Mouse (Mus musculus) hindbrain, embryonic 13.5 days (tissue): ENCODE measurements around the gene Tpgs1. TPM values are rescaled to one million over a fixed set of nuclear protein-coding genes. Genes with fewer than 3 reads are reported as not detected.

ENCODE experiments used
- ATAC-seq: fragments of 200-750 bp; cut with Nextera tagmentation; 2 replicates; pipeline ENCODE4 v1.8.0; 2017; ENCODE audit warnings: moderate TSS enrichment; ENCODE audit not compliant: low FRiP score
- H3K27ac ChIP-seq: fragments of 300-500 bp; sonication (generic); 2 replicates; pipeline ENCODE4 v1.5.1; 2015; ENCODE audit warnings: inconsistent platforms, mild to moderate bottlenecking, moderate library complexity
- H3K27me3 ChIP-seq: fragments of 300-500 bp; sonication (generic); 2 replicates; pipeline ENCODE4 v1.6.1; 2015; ENCODE audit warnings: mild to moderate bottlenecking, inconsistent platforms
- H3K36me3 ChIP-seq: fragments of 300-500 bp; sonication (generic); 2 replicates; pipeline ENCODE4 v1.6.1; 2015; ENCODE audit warnings: mild to moderate bottlenecking, inconsistent platforms
- H3K4me1 ChIP-seq: fragments of 300-500 bp; sonication (generic); replicated peaks from 2 replicates; pipeline ENCODE4 v1.6.1; 2015; ENCODE audit warnings: inconsistent platforms
- H3K4me2 ChIP-seq: fragments of 300-500 bp; sonication (generic); 2 replicates; pipeline ENCODE4 v1.6.1; 2015; ENCODE audit warnings: inconsistent platforms, mild to moderate bottlenecking, moderate library complexity
- H3K4me3 ChIP-seq: fragments of 300-500 bp; sonication (generic); 2 replicates; pipeline ENCODE4 v1.5.1; 2015; ENCODE audit warnings: mild to moderate bottlenecking, inconsistent platforms
- H3K9ac ChIP-seq: fragments of 300-500 bp; sonication (generic); 2 replicates; pipeline ENCODE4 v1.6.1; 2015; ENCODE audit warnings: mild to moderate bottlenecking, inconsistent platforms
- H3K9me3 ChIP-seq: fragments of 300-500 bp; sonication (generic); 2 replicates; pipeline ENCODE4 v1.6.1; 2016; ENCODE audit warnings: inconsistent platforms
- WGBS: fragments of 180-500 bp; shearing (Covaris S2); methylation state at CpG from one replicate; pipeline ENCODE4 v1.1.7; 2015; 5-methylcytosine and 5-hydroxymethylcytosine counted together
- polyA plus RNA-seq: library from polyadenylated mRNA; unstranded; fragments of >200 nt; fragmentation: Nextera tagmentation; extraction: Ambion mirVana; gene quantifications from 2 replicates; pipeline ENCODE4 v1.2.1, GENCODE M21; 2015

Tpgs1 gene
- polyA plus RNA-seq, 1 experiment from 2014 or later = 86.5 TPM

- Histone ChIP-seq H3K27ac (no peak overlapping the region), H3K9ac (0 out of 2 replicates have a peak overlapping the region, but pooled peaks have one; percentile 94), H3K4me1 (peaks cover 31% of the 10 kb centered on the region), H3K4me2 (peak overlapping the region; percentile 97; the same call in 1 of the 2 replicates), H3K27me3 (no peaks in the 10 kb centered on the region), H3K36me3 (peaks cover 35% of the 10 kb centered on the region), H3K9me3 (no peaks in the 10 kb centered on the region), H3K4me3 (0 out of 2 replicates have a peak overlapping the region, but pooled peaks have one; percentile 88)
- ATAC-seq = no peak
- WGBS = 55% methylated on average over 6 of the region's 6 CpGs
These were observed 2.4 kb downstream of the Tpgs1 start for GRCm38 (mm10) chr10:79671396-79672087.

GRCm38 (mm10) chr10:79672088-79672455, 2.9 kb downstream of the Tpgs1 start:
- Histone ChIP-seq H3K4me1 (peaks cover 31% of the 10 kb centered on the region), H3K4me2 (no peak overlapping the region), H3K4me3 (no peak overlapping the region), H3K27me3 (no peaks in the 10 kb centered on the region), H3K27ac (no peak overlapping the region), H3K36me3 (peaks cover 37% of the 10 kb centered on the region), H3K9ac (no peak overlapping the region), H3K9me3 (no peaks in the 10 kb centered on the region)
- no peak for ATAC-seq
- WGBS = 67% methylated on average over 3 of the region's 3 CpGs

- Histone ChIP-seq H3K4me3 (no peak overlapping the region), H3K9me3 (no peaks in the 10 kb centered on the region), H3K4me1 (peaks cover 29% of the 10 kb centered on the region), H3K9ac (no peak overlapping the region), H3K27me3 (no peaks in the 10 kb centered on the region), H3K36me3 (peaks cover 37% of the 10 kb centered on the region), H3K27ac (no peak overlapping the region), H3K4me2 (no peak overlapping the region)
- WGBS = 97% methylated on average over 3 of the region's 3 CpGs
- no peak for ATAC-seq
These were observed 3.9 kb downstream of the Tpgs1 start for GRCm38 (mm10) chr10:79673054-79673453.

- no peak for ATAC-seq
- peaks cover 37% of the 10 kb centered on the region for H3K36me3 ChIP-seq
- H3K9me3 ChIP-seq = no peaks in the 10 kb centered on the region
- no peak overlapping the region for H3K4me3 ChIP-seq
- H3K27ac ChIP-seq = no peak overlapping the region
- peaks cover 17% of the 10 kb centered on the region for H3K4me1 ChIP-seq
- no peak overlapping the region for H3K9ac ChIP-seq
- no peak overlapping the region for H3K4me2 ChIP-seq
- 54% methylated on average over 44 of the region's 44 CpGs for WGBS
- no peaks in the 10 kb centered on the region for H3K27me3 ChIP-seq
These were observed 6.3 kb downstream of the Tpgs1 start for GRCm38 (mm10) chr10:79675346-79676035.

DNA sequence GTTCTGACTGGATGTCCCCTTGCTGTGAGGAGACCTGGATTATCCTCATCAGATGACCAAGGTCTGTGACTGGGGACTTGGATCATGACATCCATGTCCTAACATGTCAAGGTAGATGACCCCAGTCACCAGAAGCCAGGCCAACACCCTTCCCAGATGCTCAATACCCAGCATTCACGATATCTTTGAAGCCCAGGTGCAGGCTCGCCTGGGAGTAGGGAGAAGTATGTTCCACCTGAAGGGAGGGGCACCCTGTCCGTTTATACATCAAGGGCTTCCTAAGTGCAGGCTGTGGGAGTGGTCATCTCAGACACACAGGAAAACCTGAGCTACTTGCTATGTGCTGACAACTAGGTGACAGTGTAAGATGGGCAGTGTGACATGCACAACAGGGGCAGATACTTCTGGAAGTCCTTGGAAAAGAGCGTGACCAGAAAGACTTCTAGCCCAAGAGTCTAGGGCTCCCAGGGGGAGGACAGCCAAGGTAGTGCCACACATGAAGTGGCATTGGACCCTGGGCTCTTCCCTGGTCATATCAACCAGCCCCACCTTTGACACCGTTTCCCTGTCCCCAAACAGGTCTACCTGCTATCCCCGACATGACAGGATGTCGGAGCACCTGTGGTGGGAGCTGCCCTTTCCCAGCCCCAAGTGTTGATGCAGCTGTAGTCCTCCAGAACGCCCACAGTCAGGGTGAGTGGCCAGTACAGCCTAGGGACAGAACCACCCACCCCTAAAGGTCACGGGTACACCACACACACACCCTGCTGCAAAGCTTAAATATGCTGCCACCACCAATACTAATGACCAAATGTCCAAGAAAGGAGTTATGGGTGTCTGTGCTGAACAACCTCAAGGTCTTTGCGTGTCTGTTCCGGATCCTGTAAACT, 11.7 kb downstream of the Tpgs1 start:
- no peaks in the 10 kb centered on the region for H3K9me3 ChIP-seq
- H3K36me3 ChIP-seq = peaks cover 27% of the 10 kb centered on the region
- peak overlapping the region; percentile 88 for H3K4me3 ChIP-seq
- peak overlapping the region; percentile 90 for H3K9ac ChIP-seq
- WGBS = 40% methylated on average over 11 of the region's 11 CpGs
- H3K4me2 ChIP-seq = peak overlapping the region; percentile 65
- H3K27ac ChIP-seq = peak overlapping the region; percentile 92
- peaks cover 26% of the 10 kb centered on the region for H3K4me1 ChIP-seq
- peak; percentile 26 for ATAC-seq
- no peaks in the 10 kb centered on the region for H3K27me3 ChIP-seq

- H3K36me3 ChIP-seq = peaks cover 27% of the 10 kb centered on the region
- H3K4me2 ChIP-seq = peak within 1 kb of the TSS; percentile 97
- peak within 1 kb of the TSS; percentile 88 for H3K4me3 ChIP-seq
- H3K27me3 ChIP-seq = no peaks in the 10 kb centered on the region
- H3K9ac ChIP-seq = peak within 1 kb of the TSS; percentile 90
- H3K27ac ChIP-seq = peak within 1 kb of the TSS; percentile 92
- ATAC-seq = peak; percentile 93
- WGBS = under 1% methylated on average over 74 of the region's 84 CpGs
- H3K9me3 ChIP-seq = no peaks in the 10 kb centered on the region
- peaks cover 26% of the 10 kb centered on the region for H3K4me1 ChIP-seq
These were observed 12.5 kb downstream of the Tpgs1 start, which contains the start of gene Cdc34 for GRCm38 (mm10) chr10:79681591-79682245. Gene Cdc34, plus strand, starts transcription at chr10:79682195.

DNA sequence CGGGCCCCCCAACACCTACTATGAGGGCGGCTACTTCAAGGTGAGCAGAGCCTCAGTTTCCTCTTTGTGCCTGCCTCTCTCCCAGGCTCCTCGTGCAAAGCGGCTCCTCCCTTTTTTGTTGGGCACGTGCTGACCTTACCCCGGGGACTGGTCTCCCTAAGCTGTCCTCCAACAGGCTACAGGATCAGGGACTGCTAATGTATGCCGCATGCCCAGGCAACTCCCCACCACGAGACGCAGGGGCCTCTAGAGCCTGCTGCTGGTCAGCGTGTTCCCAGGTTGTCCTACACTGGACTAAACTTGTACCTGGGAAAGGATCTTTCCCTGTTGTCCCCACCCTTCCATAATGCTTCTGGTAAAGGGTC, 13.4 kb downstream of the Tpgs1 start:
- 0% methylated on average over 10 of the region's 10 CpGs for WGBS
- H3K4me2 ChIP-seq = peak overlapping the region; percentile 97

DNA sequence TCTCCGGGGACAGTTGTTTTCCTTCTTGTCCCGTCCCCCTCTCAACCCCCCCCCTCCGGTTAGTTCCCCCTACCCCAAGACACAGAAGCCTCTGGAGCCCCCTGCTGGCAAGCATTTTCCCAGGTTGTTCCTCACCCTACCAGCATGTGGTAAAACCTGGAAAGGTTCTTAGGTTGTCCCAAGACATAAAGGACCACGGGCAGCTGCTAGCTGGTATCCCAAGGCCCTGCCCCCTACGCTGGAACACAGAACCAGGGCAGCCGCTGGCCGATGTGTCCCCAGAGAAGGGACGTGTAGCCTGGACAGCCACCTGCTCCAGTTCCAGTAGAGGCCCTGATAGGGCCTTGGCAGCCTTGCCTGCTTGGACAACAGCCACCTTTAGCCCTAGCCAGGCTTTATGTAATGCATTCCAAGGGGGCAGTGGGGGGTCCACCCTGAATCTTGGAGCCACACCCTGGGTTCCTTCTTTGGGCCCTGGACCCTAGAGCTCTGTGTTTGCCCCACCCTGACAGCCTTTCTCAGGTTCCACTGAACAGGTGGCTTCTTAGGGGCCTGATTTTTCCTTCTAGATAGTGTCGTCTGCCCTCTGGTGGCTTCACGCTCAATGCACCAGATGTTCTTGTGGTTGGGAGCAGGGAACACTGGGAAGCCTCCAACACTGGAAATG, 13.9 kb downstream of the Tpgs1 start:
- WGBS = 7% methylated on average over 10 of the region's 10 CpGs
- ATAC-seq = no peak

More for the DNA sequence above, 13.4 kb downstream of the Tpgs1 start:
- H3K27me3 ChIP-seq = no peaks in the 10 kb centered on the region
- H3K36me3 ChIP-seq = peaks cover 35% of the 10 kb centered on the region
- peak overlapping the region; percentile 90 for H3K9ac ChIP-seq
- peak overlapping the region; percentile 73 for H3K27ac ChIP-seq
- peaks cover 26% of the 10 kb centered on the region for H3K4me1 ChIP-seq
- H3K4me3 ChIP-seq = peak overlapping the region; percentile 88
- H3K9me3 ChIP-seq = no peaks in the 10 kb centered on the region
- ATAC-seq = peak; percentile 5

GRCm38 (mm10) chr10:79683726-79684640, 14.8 kb downstream of the Tpgs1 start:
- ATAC-seq = no peak
- Histone ChIP-seq H3K9ac (peak overlapping the region; percentile 90), H3K27me3 (no peaks in the 10 kb centered on the region), H3K4me2 (peak overlapping the region; percentile 97), H3K4me1 (peaks cover 26% of the 10 kb centered on the region), H3K36me3 (peaks cover 50% of the 10 kb centered on the region), H3K27ac (no peak overlapping the region), H3K9me3 (no peaks in the 10 kb centered on the region), H3K4me3 (peak overlapping the region; percentile 88)
- WGBS = 89% methylated on average over 6 of the region's 6 CpGs

More for the DNA sequence above, 13.9 kb downstream of the Tpgs1 start:
- no peaks in the 10 kb centered on the region for H3K9me3 ChIP-seq
- peaks cover 26% of the 10 kb centered on the region for H3K4me1 ChIP-seq
- peak overlapping the region; percentile 97 for H3K4me2 ChIP-seq
- peak overlapping the region; percentile 73; the same call in 1 of the 2 replicates for H3K27ac ChIP-seq
- peak overlapping the region; percentile 90 for H3K9ac ChIP-seq
- H3K4me3 ChIP-seq = peak overlapping the region; percentile 88
- no peaks in the 10 kb centered on the region for H3K27me3 ChIP-seq
- peaks cover 40% of the 10 kb centered on the region for H3K36me3 ChIP-seq

- Histone ChIP-seq H3K9ac (no peak overlapping the region), H3K27ac (no peak overlapping the region), H3K4me1 (peaks cover 26% of the 10 kb centered on the region), H3K9me3 (no peaks in the 10 kb centered on the region), H3K4me3 (no peak overlapping the region), H3K4me2 (no peak overlapping the region), H3K27me3 (no peaks in the 10 kb centered on the region), H3K36me3 (peaks cover 59% of the 10 kb centered on the region)
- ATAC-seq = no peak
- WGBS = 94% methylated on average over 25 of the region's 25 CpGs
These were observed 15.8 kb downstream of the Tpgs1 start for GRCm38 (mm10) chr10:79684770-79685600.
